Mouse (Mus musculus) lung, adult 2 months (tissue): ENCODE data around the gene Tmem236.

Source experiments
- CTCF ChIP-seq: fragments of 200-500 bp; IDR thresholded peaks from 2 replicates; pipeline ENCODE4 v1.5.1; 2011; ENCODE audit warnings: mild to moderate bottlenecking, low read length, control low read depth; ENCODE audit not compliant: insufficient read depth
- POLR2A ChIP-seq: fragments of 200-500 bp; IDR thresholded peaks from 2 replicates; pipeline ENCODE4 v1.6.1; 2011; ENCODE audit warnings: low read depth, mild to moderate bottlenecking, control low read depth, low read length, borderline replicate concordance; ENCODE audit errors: extremely low read depth

DNA sequence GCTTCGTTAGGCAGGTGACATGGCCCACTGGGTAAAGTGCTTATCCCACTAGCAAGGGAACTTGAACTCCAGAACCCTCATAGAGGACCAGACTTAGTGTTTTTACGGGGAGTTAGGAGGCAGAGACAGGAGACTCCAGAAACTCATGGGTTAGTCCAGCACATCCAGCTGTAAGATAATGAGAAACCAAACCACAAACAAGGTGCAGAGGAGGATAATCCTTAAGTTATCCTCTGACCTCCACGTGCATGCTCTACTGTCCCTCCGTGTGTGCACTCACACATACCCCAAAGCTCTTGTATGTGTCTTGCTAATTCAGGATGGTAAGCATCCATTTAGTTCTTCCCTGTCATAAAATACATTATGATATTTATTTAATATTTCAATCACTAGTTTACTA, 17.3 kb downstream of the Tmem236 start:
- TF ChIP-seq CTCF = no peak
- no peak for TF ChIP-seq POLR2A
